8 mouse cellular contexts compared by ENCODE assay signal in the genomic region with DNA sequence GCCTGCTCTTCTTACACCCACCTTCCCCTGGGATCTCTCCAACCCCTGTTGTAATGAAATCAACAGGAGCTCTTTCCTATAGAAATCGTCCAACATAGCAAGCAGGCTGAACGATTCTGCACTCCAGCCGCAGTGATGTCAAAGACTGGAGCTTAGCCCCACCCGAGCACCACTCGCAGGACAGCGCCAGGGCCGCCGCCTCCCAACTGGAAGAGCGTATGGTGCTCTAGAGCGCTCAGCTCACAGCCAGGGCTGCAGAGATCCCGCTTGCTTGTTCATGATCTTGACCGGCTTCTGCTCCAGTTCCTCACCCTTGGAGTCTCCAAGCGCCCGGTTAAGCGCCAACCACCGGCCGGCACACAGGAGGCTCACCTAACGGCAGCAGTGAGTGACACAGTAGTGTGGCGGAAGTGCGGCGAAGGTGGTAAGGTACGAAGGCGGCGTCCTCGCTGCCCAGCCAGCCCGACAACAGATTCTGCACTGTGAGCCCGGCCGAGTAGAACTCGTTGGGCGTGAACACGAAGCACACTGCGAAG. TPM values are rescaled to one million over a fixed set of nuclear protein-coding genes. Genes with fewer than 3 reads are reported as not detected.
DNase-seq lines count a peak whose midpoint lies in the region; ATAC-seq lines count a peak whose summit lies in the region.

No protein-coding gene starts in this region.

- DNase-seq in embryo, embryonic 9.5 days (ENCODE audit: extremely low spot score) = peak; percentile 37
- no peak for DNase-seq in embryo, embryonic 11 days
- DNase-seq in 3T3-L1 (ENCODE audit: low read depth, low spot score) = peak; percentile 78
- no peak for DNase-seq in embryonic facial prominence, embryonic 11.5 days (ENCODE audit: low spot score)
- no peak for DNase-seq in layer of hippocampus, postnatal 14 days (ENCODE audit: low spot score in 2 of 2)
- no peak for DNase-seq in left cerebral cortex, postnatal 4 days

- H3K27ac ChIP-seq in embryonic facial prominence, embryonic 11.5 days (replicated peaks; ENCODE audit: low read depth, low read length) = 0 out of 2 replicates have a peak overlapping the region, but pooled peaks have one; percentile 5
- peak overlapping the region; percentile 84 for H3K27ac ChIP-seq in intestine, embryonic 16.5 days (ENCODE audit: low read length)
- peak overlapping the region; percentile 98 for H3K27ac ChIP-seq in midbrain, embryonic 16.5 days (ENCODE audit: low read length)

- H3K9me3 ChIP-seq in embryonic facial prominence, embryonic 11.5 days (replicated peaks; ENCODE audit: control insufficient read depth, low read length) = no peaks in the 10 kb centered on the region
- no peaks in the 10 kb centered on the region for H3K9me3 ChIP-seq in intestine, embryonic 16.5 days (ENCODE audit: control insufficient read depth, low read length)
- H3K9me3 ChIP-seq in midbrain, embryonic 16.5 days (replicated peaks; ENCODE audit: control insufficient read depth, low read length, poor library complexity, severe bottlenecking) = no peaks in the 10 kb centered on the region

- H3K36me3 ChIP-seq in embryonic facial prominence, embryonic 11.5 days (replicated peaks; ENCODE audit: control insufficient read depth, insufficient read depth, low read depth, low read length) = peaks cover 7% of the 10 kb centered on the region
- peaks cover 11% of the 10 kb centered on the region for H3K36me3 ChIP-seq in intestine, embryonic 16.5 days (ENCODE audit: control insufficient read depth, insufficient read depth, low read length)
- H3K36me3 ChIP-seq in midbrain, embryonic 16.5 days (ENCODE audit: control insufficient read depth, insufficient read depth, low read length) = peaks cover 6% of the 10 kb centered on the region; the same call in 1 of the 2 replicates

- ATAC-seq in embryonic facial prominence, embryonic 11.5 days (replicated peaks; ENCODE audit: insufficient number of reproducible peaks, low FRiP score, low TSS enrichment, low read depth) = peak; percentile 20
- peak; percentile 60 for ATAC-seq in intestine, embryonic 16.5 days
- ATAC-seq in midbrain, embryonic 16.5 days = peak; percentile 41

- H3K4me2 ChIP-seq in embryonic facial prominence, embryonic 11.5 days (ENCODE audit: low read depth, low read length) = peak overlapping the region; percentile 83
- H3K4me2 ChIP-seq in intestine, embryonic 16.5 days (ENCODE audit: low read depth, low read length) = peak overlapping the region; percentile 79
- H3K4me2 ChIP-seq in midbrain, embryonic 16.5 days (ENCODE audit: low read length) = peak overlapping the region; percentile 68

- H3K9ac ChIP-seq in embryonic facial prominence, embryonic 11.5 days (replicated peaks; ENCODE audit: low read length) = peak overlapping the region; percentile 70
- peak overlapping the region; percentile 76 for H3K9ac ChIP-seq in intestine, embryonic 16.5 days (ENCODE audit: low read depth, low read length)
- H3K9ac ChIP-seq in midbrain, embryonic 16.5 days (ENCODE audit: low read depth, low read length) = peak overlapping the region; percentile 82

- intact Hi-C loops in left cerebral cortex, postnatal 4 days (cut with DNase I) = no loop called here

- WGBS in embryonic facial prominence, embryonic 11.5 days = under 1% methylated on average over 32 of the region's 32 CpGs
- WGBS in intestine, embryonic 16.5 days = under 1% methylated on average over 32 of the region's 32 CpGs
- under 1% methylated on average over 32 of the region's 32 CpGs for WGBS in midbrain, embryonic 16.5 days

- H3K27me3 ChIP-seq in embryonic facial prominence, embryonic 11.5 days (ENCODE audit: control insufficient read depth, insufficient read depth, low read length) = no peaks in the 10 kb centered on the region
- no peaks in the 10 kb centered on the region for H3K27me3 ChIP-seq in intestine, embryonic 16.5 days (replicated peaks; ENCODE audit: control insufficient read depth, insufficient read depth, low read length)
- H3K27me3 ChIP-seq in midbrain, embryonic 16.5 days (ENCODE audit: control insufficient read depth, insufficient read depth, low read depth, low read length) = no peaks in the 10 kb centered on the region

- H3K4me1 ChIP-seq in embryonic facial prominence, embryonic 11.5 days (ENCODE audit: control insufficient read depth, insufficient read depth, low read length) = 0 out of 2 replicates have a peak, but pooled peaks cover 2% of the 10 kb centered on the region
- peaks cover 30% of the 10 kb centered on the region for H3K4me1 ChIP-seq in intestine, embryonic 16.5 days (ENCODE audit: control insufficient read depth, insufficient read depth, low read length)
- H3K4me1 ChIP-seq in midbrain, embryonic 16.5 days (ENCODE audit: control insufficient read depth, insufficient read depth, low read length) = peaks cover 29% of the 10 kb centered on the region

- H3K4me3 ChIP-seq in embryonic facial prominence, embryonic 11.5 days (ENCODE audit: low read depth, low read length) = peak overlapping the region; percentile 82
- H3K4me3 ChIP-seq in intestine, embryonic 16.5 days (ENCODE audit: low read length) = peak overlapping the region; percentile 79
- peak overlapping the region; percentile 63 for H3K4me3 ChIP-seq in midbrain, embryonic 16.5 days (ENCODE audit: low read depth, low read length)

RNA-seq across cellular contexts. Expression of gene Tacc3, which starts 0.6 kb away (rescaled TPM):
- 318 and 328 TPM in 2 replicates for polyA plus RNA-seq in embryonic facial prominence, embryonic 11.5 days (2014; fragmentation: Nextera tagmentation; extraction: Ambion mirVana)
- 130 and 144 TPM in 2 replicates for polyA plus RNA-seq in intestine, embryonic 16.5 days (2015; fragmentation: Nextera tagmentation; extraction: Ambion mirVana)
- polyA plus RNA-seq in midbrain, embryonic 16.5 days (2015; fragmentation: Nextera tagmentation; extraction: Ambion mirVana) = 25.0 and 28.4 TPM in 2 replicates
- 10 to 100 TPM in 1 of 2 experiments, 1 to 10 TPM in 1; 9.8 to 12.0 TPM for total RNA-seq in layer of hippocampus, postnatal 14 days (2021)
- 10 to 100 TPM; 14.9 to 15.3 TPM for total RNA-seq in left cerebral cortex, postnatal 4 days (2021)

RNA-seq across cellular contexts. Expression of gene Tmem129, which starts 0.9 kb away (rescaled TPM):
- polyA plus RNA-seq in embryonic facial prominence, embryonic 11.5 days (2014; fragmentation: Nextera tagmentation; extraction: Ambion mirVana) = 38.6 and 39.9 TPM in 2 replicates
- polyA plus RNA-seq in intestine, embryonic 16.5 days (2015; fragmentation: Nextera tagmentation; extraction: Ambion mirVana) = 35.7 and 36.9 TPM in 2 replicates
- polyA plus RNA-seq in midbrain, embryonic 16.5 days (2015; fragmentation: Nextera tagmentation; extraction: Ambion mirVana) = 29.1 and 29.7 TPM in 2 replicates
- total RNA-seq in layer of hippocampus, postnatal 14 days (2021) = 10 to 100 TPM; 21.7 to 25.5 TPM
- total RNA-seq in left cerebral cortex, postnatal 4 days (2021) = 10 to 100 TPM; 15.2 to 17.6 TPM

RNA-seq across cellular contexts. Expression of gene Slbp, which starts 4.9 kb away (rescaled TPM):
- polyA plus RNA-seq in embryonic facial prominence, embryonic 11.5 days (2014; fragmentation: Nextera tagmentation; extraction: Ambion mirVana) = 323 and 360 TPM in 2 replicates
- 164 and 184 TPM in 2 replicates for polyA plus RNA-seq in intestine, embryonic 16.5 days (2015; fragmentation: Nextera tagmentation; extraction: Ambion mirVana)
- 119 and 123 TPM in 2 replicates for polyA plus RNA-seq in midbrain, embryonic 16.5 days (2015; fragmentation: Nextera tagmentation; extraction: Ambion mirVana)
- 10 to 100 TPM; 22.0 to 24.7 TPM for total RNA-seq in layer of hippocampus, postnatal 14 days (2021)
- 10 to 100 TPM; 36.1 to 39.2 TPM for total RNA-seq in left cerebral cortex, postnatal 4 days (2021)

RNA-seq across cellular contexts. Expression of gene Gm9903, which starts 27.6 kb away (rescaled TPM):
- 0.74 and 0.97 TPM in 2 replicates for polyA plus RNA-seq in embryonic facial prominence, embryonic 11.5 days (2014; fragmentation: Nextera tagmentation; extraction: Ambion mirVana)
- 0.15 and 0.32 TPM in 2 replicates for polyA plus RNA-seq in intestine, embryonic 16.5 days (2015; fragmentation: Nextera tagmentation; extraction: Ambion mirVana)
- polyA plus RNA-seq in midbrain, embryonic 16.5 days (2015; fragmentation: Nextera tagmentation; extraction: Ambion mirVana) = 0.70 and 0.89 TPM in 2 replicates
- under 1 TPM; 0.64 to 0.92 TPM for total RNA-seq in layer of hippocampus, postnatal 14 days (2021)
- under 1 TPM; 0.20 to 0.86 TPM for total RNA-seq in left cerebral cortex, postnatal 4 days (2021)

RNA-seq across cellular contexts. Expression of gene Fam53a, which starts 27.9 kb away (rescaled TPM):
- 63.3 and 64.9 TPM in 2 replicates for polyA plus RNA-seq in embryonic facial prominence, embryonic 11.5 days (2014; fragmentation: Nextera tagmentation; extraction: Ambion mirVana)
- polyA plus RNA-seq in intestine, embryonic 16.5 days (2015; fragmentation: Nextera tagmentation; extraction: Ambion mirVana) = 48.0 and 49.6 TPM in 2 replicates
- 30.3 and 31.0 TPM in 2 replicates for polyA plus RNA-seq in midbrain, embryonic 16.5 days (2015; fragmentation: Nextera tagmentation; extraction: Ambion mirVana)
- total RNA-seq in layer of hippocampus, postnatal 14 days (2021) = 10 to 100 TPM; 25.5 to 27.1 TPM
- 10 to 100 TPM; 16.1 to 17.3 TPM for total RNA-seq in left cerebral cortex, postnatal 4 days (2021)

Comparison
In these comparisons a context has a peak if more than half of its experiments do, and no peak if none do; other contexts are left out.
1. DNase-seq: peak in embryo, embryonic 9.5 days (single experiment) and 3T3-L1 (single experiment); none in embryo, embryonic 11 days (single experiment), embryonic facial prominence, embryonic 11.5 days (single experiment), layer of hippocampus, postnatal 14 days (0 of 2) and left cerebral cortex, postnatal 4 days (single experiment).
2. H3K27ac ChIP-seq: peak in every context shown above with its lines; median percentile 98 in midbrain, embryonic 16.5 days; 84 in intestine, embryonic 16.5 days; 5 in embryonic facial prominence, embryonic 11.5 days.
3. Peak in every context shown above with its lines, with median percentiles within 50 percentile points of each other: ATAC-seq, H3K4me2 ChIP-seq, H3K4me3 ChIP-seq and H3K9ac ChIP-seq.